Mouse (Mus musculus) neural tube, embryonic 10.5 days (tissue): ENCODE results near the gene Slc6a5.

Experiments used
- DNase-seq: peaks from one replicate; pipeline ENCODE4 v3.0.0-alpha.2; 2017; ENCODE audit warnings: low spot score; ENCODE audit errors: extremely low spot score

Slc6a5 gene

DNA sequence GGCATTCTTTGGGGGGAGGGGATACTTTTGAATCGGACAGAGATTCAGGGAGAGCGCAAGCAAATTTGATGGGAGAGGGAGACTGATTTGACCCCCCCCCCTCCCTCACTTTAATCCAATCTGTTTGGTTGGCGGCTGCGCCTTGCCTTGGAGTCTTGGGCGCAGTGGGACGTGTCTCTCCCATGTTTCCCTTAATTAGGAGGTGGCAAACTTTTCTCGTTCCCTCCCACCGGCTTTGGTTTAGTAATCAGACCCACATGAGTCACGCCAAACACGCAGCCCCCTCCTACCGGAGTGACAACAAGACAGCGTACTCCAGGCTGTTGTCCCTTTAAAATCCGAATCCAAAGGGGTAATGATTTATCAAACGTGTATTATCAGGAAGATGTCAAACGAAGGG lies at the start of gene Slc6a5:
Slc6a5 (plus strand) TSS at position 297 of the 400 bp plus-strand sequence.
- peak; percentile 30 for DNase-seq

DNA sequence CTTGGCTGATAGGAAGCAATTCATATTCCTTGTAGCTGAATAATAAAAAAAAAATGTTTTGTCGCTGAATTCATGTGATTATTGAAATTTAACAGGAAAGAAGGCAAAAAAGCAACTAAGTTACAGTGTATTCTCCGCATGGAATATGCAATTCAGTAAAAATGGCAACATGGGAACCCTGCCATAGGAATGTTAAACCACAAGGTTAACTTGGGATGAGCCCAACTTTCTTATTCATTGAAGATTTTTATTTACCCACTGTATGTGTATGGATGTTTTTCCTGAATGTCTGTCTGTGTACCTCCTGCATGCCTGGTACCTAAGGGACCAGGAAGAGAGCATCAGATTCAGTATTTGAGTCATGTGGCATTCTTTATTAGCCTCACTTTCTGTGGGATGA lies 48.8 kb upstream of the Slc6a5 start:
- DNase-seq, result no peak

DNA sequence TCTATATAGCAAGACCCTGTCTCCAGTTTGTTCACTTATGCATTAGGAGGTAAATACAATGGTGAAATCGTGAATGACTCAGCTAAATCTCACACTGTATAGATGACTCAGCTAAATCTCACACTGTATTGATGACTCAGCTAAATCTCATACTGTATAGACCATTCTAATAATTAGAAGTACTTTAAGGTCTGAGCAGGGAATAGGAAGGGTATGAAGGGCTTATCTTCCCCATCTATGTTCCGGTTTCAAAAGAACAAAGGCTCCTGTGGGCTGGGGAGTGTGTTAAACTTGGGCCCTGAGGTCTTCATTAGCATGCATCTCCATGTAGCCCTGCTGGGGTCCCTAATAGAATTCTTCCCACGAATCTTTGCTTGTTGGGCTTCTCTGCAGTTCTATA lies 46.2 kb upstream of the Slc6a5 start:
- DNase-seq, result no peak

DNA sequence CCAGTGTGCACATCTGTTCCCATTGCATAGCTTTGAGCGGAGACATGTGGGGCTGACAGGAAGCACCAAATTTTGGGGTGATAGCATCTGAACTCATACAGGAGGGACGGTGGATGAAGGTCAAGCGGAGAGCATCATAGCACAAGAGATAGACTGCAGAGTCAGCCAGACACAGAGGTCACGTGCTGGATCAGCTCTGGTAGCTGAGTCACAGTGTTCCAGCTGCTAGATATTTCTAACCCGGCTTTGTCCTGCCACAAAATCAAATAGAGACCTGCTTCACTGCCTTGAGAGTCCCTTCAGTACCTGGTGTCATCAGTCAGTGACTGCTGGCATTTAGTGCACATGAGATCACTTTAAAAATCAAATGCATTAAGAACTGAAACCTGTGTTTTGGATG lies 40.3 kb upstream of the Slc6a5 start:
- DNase-seq, result no peak

DNA sequence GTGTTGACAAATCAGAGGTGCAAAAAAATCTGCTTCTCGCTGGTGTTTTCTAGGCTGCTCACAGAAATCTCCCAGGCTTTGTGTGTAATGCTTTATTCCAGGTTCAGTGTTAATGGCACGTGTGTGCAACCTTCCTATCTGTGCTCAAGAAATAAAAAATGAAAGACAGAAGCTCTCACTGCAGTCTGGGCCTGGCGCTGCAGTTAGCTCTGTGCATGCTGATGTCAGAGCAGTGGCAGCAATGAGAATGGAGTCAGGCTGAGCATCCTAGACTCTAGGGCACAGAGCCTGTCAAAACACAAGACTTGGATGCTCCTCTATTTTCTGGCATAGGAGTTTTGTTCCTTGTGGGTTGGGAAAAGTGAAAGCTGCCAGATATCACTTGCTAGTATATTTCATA lies 39.7 kb upstream of the Slc6a5 start:
- no peak for DNase-seq

DNA sequence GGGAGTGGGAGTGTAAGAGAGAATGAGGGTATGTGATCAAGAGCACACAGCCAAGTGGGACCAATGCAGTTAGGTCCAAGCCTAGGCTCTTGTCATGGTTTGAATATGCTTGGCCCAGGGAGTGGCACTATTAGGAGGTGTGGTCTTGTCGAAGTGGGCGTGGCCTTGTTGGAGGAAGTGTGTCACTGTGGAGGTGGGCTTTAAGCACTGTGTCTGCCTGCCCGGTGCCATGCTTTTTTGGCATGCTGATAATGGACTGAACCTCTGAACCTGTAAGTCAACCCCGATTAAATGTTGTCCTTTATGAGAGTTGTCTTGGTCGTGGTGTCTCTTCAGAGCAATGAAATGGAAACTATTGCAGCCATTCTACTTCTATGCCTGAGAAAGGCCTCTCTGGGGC lies 32.6 kb upstream of the Slc6a5 start:
- no peak for DNase-seq

DNA sequence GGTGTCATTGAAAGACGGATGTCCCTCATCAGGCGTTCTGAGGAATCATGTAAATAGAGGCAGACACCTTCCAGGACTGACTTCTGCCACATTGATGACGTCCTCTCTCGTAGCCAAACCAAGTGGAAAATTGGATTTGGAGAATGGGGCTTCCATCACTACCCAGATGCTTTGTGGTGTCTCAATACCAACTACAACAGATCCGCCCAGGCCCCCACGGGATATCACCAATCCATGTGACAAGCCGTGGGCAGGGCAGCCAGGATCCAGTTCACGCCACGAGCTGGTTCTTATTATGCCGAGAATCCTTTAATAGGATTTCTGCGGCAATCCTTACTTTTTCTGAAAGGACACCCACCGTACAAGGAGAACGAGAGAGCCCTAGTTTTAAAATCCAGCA lies 30.9 kb upstream of the Slc6a5 start:
- DNase-seq, result no peak

DNA sequence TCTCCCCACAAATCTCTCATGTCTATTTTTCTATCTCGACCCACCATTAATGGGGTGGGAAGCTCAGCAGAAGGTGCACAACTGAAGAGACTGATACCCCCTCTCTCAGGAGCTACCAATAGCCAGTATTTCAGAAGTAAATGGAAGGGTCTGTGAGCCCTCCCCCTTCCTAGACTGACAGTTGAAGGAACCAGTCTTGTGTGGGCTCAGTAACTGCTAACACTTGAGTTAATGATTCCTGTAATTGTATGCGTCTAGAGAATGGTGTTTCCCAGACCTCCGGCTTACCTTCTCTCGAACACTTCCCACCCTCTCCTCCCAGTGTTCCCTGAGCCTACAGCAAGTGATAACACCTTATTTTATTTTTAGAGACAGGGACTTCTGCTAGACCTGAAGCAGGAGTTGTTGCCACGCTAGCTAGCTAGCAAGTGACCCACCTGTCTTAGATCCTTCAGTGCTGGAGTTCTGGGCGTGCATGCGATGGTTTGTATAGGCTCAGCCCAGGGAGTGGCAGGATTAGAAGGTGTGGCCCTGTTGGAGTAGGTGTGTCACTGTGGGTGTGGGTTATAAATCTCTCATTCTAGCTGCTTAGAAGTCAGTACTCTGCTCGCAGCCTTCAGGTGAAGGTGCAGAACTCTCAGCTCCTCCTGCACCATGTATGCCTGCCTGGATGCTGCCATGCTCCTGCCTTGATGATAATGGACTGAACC lies 29.8 kb upstream of the Slc6a5 start:
- DNase-seq, result no peak

DNA sequence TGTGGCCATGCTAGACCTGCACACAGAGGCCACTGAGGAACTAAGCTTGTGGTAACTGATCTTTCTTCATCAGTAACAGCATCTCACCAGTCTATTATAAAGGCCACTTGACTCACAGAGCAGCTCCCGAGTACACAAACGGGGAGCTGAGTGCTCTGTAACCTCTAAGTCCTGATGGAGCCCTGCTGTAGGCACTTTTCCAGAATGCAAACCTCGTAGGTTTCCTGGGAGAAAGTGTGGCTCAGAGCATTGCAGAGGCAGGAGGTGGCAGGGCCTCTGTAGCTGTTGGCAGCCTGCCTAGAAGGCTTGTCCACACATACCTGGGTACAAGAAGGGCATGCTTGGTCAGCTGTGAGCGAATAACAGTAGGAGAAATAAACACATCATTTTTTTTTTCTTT lies 27.7 kb upstream of the Slc6a5 start:
- DNase-seq, result no peak

DNA sequence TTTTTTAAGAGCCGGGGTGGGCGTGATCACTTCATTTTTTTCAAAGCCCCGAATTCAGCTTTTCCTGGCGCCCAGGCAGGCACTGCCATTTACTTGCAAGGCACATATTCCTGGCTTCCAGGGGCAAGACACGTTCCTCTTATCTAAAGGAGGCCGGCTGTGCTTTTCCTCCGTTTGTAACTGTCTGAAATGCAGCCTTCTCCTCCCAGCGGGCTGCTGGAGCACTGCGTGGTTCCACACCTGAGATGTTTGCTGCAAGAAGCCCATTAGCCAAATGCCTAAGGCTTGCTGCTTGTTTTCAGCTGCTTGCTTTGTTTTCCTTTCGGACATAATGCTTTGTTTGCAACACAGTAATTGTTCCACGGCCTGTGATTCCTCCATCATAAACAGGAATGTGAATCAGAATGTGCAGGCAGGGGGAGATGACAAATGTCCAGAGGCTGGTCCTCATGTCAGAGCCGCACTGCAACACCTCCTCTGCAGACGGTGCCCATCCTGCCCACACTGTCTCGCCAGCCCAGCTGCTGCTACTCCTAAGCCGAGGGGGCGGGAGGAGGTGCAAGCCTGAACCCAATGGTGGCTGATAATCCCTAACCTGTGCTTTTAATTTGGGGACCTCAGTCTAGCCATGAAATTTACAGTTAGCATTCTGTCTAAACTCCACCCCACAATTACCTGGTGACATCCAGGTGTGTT lies 27.1 kb upstream of the Slc6a5 start:
- DNase-seq, result no peak

DNA sequence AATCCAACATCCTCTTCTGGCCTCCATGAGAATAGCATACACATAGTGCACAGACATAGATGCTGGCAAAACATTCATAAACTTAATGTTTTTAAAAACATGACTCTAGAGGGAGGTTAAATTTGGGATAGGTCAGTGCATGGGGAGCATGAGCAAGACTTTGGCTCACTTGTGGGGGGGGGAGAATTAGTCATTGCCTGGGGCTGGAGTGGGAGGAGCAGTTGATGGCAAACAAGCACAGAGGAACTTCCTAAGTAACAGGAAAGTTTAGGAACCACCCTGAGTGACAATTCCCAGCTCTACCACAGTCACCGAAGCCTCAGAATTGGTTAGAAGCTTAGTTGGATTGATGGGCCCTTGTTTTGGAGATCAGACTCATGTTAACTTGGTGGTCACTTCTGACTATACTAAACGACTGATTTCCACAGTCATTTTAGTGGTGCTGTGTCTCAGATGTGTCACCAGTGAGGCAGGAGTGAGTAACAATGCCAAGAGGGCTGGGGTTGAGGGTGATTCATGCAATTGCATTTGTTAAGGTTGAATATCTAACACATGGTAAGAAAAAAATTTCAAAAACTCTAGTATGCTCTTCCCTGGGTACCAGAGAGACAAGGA lies 22.1 kb upstream of the Slc6a5 start:
- no peak for DNase-seq

DNA sequence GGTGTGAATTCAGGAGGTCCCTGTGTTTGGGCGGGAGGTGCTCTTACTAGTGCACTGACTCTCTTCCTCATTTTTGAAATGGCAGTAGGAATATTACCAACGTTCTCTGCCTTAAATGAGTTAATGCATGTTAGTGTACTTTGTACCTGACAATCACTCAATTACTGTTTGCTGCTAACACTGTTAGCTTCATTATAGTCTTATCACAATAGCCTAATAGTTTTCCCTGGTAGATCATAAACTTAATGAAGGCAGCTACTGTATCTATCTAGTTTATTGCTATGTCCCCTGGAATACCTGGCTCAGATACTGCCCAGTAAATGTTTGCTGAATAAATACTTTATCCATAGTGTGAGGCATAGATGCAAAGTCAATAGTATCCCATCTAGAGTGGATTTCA lies 15.2 kb upstream of the Slc6a5 start:
- DNase-seq, result no peak

DNA sequence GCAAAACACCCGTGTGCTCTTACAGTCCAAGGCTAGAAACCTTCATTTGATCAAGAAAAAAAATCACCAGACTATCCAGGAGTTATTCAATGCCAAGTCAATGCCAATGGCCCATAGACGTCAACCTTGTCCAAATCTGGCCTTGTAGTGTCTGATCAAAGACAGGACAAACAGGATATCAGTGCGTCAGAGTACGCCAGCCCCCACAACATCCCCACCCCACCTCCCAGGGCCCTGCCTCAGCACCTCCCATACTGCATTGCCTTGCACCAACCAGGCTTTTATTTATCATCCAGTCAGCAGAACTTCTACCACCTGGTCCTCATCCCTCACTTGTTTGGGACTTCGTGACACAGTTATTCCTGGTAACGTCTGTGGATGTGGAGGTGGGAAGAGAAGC lies 14.7 kb upstream of the Slc6a5 start:
- DNase-seq, result no peak

DNA sequence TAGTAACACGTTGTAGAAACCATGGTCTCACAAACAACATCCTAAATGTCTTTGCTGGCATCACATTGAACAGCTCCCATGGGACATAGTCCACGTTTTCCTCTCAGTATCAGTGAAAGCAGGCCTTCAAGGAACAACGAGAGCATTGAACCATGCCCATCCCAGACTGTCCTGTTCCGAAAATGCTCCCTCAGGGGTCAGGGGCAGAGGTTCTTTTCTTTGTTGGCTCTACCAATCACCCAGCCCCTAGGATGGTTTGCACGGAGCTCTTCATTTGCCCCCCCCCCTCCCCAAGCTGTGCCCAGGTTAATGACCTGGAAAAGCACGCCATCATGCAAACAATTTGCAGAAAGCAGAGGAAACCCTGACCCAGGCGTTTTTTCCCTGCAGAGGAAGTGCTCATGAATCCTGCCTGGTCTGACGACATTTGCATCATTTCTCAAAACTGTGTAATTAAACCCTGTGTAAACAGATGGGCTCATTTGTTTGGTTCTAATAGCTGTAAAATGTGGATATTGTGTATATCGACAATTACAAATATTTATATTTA lies 7.9 kb upstream of the Slc6a5 start:
- DNase-seq, result no peak

DNA sequence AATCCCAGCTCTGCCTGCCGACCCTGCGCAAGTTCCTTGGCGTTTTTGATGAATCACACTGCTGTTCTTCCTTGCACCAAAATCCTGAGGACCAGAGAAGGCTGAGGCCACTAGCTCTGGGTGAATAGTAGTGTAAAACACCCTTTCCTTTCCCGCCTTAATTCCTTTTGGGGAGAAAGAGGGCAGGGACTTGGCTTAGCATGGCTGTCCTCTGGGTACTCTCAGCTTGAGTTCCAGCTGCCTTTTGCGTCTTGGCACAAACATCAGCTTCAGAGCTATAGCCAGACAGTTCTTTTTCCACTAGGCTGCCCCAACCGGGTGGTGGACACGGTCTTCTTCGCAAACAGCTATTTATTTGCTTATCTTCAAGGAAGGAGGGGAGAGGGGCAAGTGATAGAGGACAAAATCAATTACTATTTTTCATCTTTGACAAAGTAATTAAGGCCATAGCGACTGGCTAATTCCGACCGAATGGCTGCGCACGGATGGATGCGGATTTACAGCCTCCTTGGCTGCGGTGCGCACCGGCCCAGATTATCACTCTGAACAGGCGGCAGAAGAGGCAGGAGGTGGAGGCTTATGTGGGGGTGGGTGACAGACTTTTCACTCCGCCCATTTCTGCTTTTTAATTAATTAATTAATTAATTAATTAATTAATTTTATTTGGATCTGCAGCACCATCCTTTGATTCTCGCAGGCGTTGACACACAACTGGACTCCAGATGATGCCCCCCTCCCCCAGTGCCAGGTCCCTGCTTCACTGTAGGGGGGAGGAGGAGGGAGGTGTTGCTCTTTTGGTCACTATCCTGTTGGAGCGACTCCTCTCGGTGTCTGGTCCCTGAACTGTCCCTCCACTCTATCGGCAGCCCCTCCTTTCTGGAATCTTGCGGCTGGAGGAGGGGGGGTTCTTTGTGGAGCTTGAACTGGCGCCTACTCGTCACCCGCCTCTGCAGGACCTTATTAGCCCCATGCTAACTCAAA lies 2.5 kb upstream of the Slc6a5 start:
- peak; percentile 36 for DNase-seq

DNA sequence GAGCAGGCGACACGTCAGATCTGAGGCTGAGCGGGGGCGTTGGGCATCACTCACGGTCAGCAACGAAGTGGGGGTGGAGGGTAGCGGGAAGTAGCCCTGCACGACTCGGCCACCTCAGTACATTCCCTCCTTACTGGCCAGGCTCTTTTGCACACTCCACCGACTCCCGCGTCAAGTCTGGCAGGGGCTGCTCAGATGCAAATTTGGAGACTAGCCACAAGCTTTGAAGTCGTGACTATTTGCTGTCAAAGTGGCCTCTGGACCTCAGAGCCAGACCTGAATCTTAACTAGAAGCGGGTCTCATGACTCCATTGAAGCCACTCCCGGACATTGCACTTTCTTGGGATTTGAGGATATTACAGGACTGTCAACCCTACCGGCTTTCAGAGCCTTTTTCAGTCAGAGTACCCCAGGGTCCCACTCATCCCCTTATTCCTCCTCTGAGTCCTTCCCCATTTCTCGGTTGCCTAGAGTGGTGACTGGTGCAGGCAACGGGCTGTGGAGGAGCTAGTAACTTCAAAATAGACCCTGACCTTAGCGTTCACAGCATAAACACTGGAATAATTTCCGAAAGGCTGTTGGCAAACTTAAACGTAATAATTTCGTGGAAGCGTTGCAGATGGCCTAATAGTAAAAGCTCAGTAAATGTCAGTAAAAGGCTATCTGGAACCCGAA lies 1.6 kb upstream of the Slc6a5 start:
- DNase-seq, result peak; percentile 55

DNA sequence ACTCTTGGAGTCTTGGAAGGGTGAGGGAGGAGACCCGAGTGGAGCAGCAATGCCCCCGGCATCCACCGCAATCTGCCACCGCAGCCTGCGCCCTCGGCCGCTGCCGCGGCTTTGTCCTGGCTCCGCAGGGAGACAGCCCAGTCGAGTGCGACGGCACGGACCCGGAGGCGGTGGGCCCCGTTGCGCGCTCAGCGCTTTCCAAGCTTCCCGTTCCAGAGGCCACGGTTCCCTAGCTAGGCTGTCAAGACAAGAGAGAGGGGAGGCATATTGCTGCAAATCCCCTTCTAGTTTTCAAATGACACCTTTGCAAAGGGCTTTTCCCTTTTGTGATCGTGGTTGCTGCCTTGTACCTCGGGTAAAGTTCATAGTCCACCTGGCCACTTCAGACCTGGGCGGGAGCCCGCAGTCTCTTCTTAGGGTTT lies 945 bp upstream of the Slc6a5 start:
- peak; percentile 58 for DNase-seq

DNA sequence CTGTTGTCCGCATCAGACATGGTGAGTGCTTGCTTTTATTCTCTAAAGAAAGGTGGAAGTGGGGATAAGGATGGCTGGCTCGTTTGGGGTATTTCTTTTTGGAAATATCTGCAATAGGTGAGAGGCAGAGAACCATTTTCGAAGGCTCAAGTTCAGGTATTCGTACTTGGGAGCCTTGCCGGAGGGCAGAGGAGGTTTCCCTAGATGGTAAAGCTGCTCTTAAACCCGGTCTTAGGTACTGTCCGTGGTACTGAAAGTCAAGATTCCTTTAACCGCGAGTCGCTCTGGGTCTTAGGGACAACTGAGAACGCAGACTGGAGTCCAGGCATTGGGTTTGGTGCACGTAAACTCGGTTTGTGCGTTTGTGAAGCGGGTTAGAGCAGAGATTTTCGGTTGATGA lies 415 bp downstream of the Slc6a5 start:
- DNase-seq, result peak; percentile 67

DNA sequence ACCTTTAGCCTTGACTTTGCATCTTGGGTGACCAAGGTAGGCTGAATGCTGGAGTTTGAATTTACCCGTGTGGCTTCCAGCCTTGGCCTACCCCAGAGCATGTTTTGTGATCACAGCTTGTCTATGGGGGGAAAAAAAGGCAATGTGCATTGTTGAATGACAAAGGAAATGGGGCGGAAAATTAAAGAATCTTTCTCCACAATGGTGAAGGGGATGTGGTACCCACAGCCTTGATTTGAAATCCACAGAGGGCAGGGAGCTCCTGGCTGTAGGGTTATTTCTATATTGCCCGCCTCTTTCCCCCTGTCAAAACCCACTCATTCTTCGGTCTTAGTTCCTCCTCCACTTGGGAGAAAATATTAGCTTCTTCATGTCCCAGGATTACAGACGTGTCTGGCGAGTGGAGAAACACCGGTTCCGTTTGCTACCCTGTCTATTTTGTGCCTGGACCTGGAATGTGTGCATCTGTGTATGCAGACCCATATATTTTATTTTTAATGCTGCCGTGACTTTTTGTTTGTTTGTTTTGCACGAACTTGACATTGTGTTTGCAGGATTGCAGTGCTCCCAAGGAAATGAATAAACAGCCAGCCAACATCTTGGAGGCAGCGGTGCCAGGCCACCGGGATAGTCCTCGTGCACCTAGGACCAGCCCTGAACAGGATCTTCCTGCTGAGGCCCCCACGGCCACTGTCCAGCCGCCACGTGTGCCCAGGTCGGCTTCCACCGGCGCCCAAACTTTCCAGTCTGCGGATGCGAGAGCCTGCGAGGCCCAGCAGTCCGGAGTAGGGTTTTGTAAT lies 1.4 kb downstream of the Slc6a5 start:
- peak; percentile 36 for DNase-seq

DNA sequence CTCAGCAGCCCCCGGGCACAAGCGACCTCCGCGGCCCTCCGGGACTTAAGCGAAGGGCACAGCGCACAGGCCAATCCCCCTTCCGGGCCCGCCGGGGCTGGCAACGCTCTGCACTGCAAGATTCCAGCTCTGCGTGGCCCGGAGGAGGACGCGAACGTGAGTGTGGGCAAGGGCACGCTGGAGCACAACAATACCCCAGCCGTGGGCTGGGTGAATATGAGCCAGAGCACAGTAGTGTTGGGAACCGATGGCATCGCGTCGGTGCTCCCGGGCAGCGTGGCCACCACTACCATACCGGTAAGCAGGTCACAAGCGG lies 2.0 kb downstream of the Slc6a5 start:
- peak; percentile 53 for DNase-seq
